Mouse (Mus musculus) embryonic stem cell, embryonic (primary cell): ENCODE data around the gene Ptafr.

Experiments used
- CTCF ChIA-PET, 4 experiments: fragments of 300-600 bp in 2 of 4; fragments of 350-600 bp in 2 of 4; sonication (Branson Sonifier 250); formaldehyde crosslinking; loops; one replicate each; lab custom pipeline; 2022; ENCODE audit warnings: inconsistent platforms in 2 of 4; lab: Charles Lee
- POLR2A ChIA-PET, 4 experiments: fragments of 300-600 bp in 2 of 4; fragments of 350-600 bp in 2 of 4; sonication (Branson Sonifier 250); formaldehyde crosslinking; loops; one replicate each; lab custom pipeline; 2022; ENCODE audit warnings: antibody characterized with exemption in 4 of 4, inconsistent platforms in 1 of 4; lab: Charles Lee

Ptafr gene

DNA sequence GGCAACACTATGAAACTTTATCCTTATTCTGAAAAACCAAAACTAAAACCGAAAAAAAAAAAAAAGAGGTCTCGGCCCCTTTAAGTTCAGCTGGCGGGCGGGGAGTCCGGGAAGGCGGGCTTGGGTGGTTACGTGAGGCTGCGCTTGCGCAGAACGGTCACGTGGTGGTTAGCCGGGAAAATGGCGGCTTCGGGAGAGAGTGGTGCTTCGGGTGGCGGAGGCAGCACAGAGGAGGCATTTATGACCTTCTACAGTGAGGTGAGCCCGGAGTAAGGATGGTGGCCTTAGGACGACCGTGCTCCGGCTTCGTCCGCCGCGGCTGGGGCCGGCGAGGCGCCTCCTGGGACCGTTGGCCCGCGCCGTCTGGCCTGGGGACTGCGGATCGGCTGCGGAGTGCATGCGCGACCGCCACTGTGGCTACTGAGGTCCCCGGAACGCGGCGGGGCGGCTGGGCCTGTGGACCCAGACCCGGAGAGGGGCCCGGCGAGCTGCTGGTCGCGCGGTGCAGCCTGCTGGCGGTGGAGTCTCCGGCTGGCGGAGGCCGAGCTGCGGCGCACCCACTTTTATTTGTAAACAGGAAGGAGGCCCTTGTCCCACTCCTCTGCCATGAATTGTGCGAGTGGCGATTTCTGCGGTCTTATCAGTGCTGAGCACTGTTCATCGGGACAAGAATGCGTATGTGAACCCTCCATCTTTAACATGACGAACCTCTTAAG, 28.3 kb upstream of the Ptafr start, which contains the start of gene Dnajc8:
Dnajc8 (plus strand) TSS at position 145 of the 716 bp plus-strand sequence.
- POLR2A ChIA-PET: interaction anchor here (0.6 to 9.8 kb wide), 31 partner anchors 9 to 505 kb away, joined by 3 to 180 read pairs (median 4); partner anchors contain the start of gene Sesn2 (in 1 of the 4)
- CTCF ChIA-PET: interaction anchor here (0.6 to 1.2 kb wide), 6 partner anchors 9 to 520 kb away, joined by 3 to 11 read pairs (median 3); no protein-coding TSS in a partner anchor

DNA sequence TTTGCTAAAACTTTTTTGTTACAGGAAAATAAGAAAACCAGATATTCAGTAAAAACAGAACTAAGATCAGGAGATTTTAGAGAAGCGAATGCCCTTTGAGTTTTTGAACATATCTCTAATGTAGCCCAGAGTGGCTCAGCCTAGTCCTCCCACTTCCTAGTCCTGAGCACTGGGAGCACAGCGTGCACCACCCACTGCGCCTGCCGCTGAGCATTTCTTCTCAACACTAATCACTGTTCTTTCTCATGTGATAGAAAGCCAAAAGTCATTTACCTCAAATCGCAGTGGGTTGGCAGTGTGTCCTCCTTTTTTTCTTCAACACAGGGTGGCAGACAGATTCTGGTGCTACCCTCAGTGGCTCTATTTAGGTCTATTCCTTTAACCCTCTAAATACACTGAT, 24.4 kb upstream of the Ptafr start:
- POLR2A ChIA-PET: interaction anchor here in 1 of 4 experiments (2.6 kb wide), 1 partner anchor 12 kb away, joined by 12 read pairs; no protein-coding TSS in a partner anchor

DNA sequence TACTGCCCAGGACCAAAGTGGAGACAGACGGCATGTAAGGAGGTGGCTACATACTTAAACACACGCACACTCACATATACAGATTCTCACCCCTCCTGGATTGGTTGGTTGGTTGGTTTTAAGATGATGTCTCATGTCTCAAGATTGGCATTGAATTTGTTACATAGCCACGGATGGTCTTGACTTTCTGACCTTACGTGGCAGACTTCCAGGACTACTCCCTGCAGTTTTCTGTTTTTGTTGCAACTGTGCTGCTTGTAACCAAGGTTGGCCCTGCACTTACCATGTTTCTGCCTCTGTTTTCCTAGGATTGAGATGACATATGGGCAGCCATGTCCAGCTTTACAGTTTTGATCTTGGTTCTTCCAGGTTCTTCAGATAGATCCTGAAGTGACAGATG, 22.5 kb upstream of the Ptafr start:
- POLR2A ChIA-PET: interaction anchor here in 3 of 4 experiments (0.6 to 2.3 kb wide), 12 partner anchors 10 to 1361 kb away, joined by 3 to 9 read pairs (median 3); no protein-coding TSS in a partner anchor
- CTCF ChIA-PET: interaction anchor here in 1 of 4 experiments (0.6 to 0.9 kb wide), 2 partner anchors 13 to 78 kb away, joined by 3 to 4 read pairs; no protein-coding TSS in a partner anchor

More for the DNA sequence above, 24.4 kb upstream of the Ptafr start:
- CTCF ChIA-PET: interaction anchor here in 1 of 4 experiments (0.6 kb wide), 1 partner anchor 239 kb away, joined by 3 read pairs; no protein-coding TSS in a partner anchor

DNA sequence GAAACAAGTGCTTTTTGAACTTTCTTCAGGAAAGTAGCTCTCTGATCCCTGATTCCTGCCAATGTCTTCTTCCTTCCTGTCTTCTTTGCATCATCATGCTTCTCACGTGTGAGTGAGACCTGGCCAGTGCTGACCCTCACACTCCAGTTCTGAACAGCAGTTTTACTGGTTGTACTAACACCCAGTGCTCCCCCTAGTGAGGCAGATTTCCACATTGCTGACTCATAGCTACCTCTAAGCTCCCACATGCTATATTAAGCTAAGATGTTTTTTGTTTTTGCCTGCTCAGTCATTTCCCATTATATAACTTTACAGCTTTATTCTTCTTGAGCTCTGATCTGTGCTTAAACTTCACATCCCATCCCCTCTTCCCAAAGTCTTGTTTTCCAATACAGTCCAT, 21.1 kb upstream of the Ptafr start:
- POLR2A ChIA-PET: interaction anchor here in 3 of 4 experiments (0.6 to 5.2 kb wide), 12 partner anchors 8 to 79 kb away, joined by 3 to 26 read pairs (median 5); partner anchors contain the start of genes Atpif1 (in 2 of the 3), Med18 (in 1 of the 3) and Sesn2 (in 1 of the 3)
- CTCF ChIA-PET: interaction anchor here in 2 of 4 experiments (0.6 to 2.0 kb wide), 5 partner anchors 13 to 759 kb away, joined by 3 to 7 read pairs (median 4); no protein-coding TSS in a partner anchor

DNA sequence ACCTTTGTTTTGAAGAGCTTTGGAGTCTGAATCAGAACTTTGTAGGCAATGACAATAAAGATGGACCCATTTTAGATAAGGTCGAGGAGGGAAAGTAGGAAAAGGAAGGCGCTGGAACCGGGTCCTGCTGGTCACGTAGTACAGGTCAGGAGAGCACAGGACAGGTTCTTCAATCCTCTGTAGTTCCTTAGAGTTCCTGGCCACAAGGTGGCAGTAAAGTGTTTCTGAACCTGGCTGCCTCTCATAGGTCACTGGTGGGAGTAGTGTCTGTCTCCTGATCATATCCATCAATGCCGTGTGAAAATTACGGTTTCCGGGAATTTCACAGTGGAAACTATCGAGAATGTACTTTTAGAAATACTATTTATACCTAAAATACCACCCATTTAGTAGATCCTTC, 18.0 kb upstream of the Ptafr start:
- ChIA-PET CTCF (interaction anchor here (0.6 to 2.2 kb wide), 9 partner anchors 9 to 572 kb away, joined by 3 to 9 read pairs (median 5); partner anchors contain the start of gene Atpif1 (in 1 of the 4)), POLR2A (interaction anchor here in 3 of 4 experiments (0.5 to 5.2 kb wide), 20 partner anchors 8 to 1193 kb away, joined by 3 to 26 read pairs (median 4); partner anchors contain the start of genes Dnajc8 (in 2 of the 3), Atpif1 (in 1 of the 3) and Sesn2 (in 1 of the 3))

DNA sequence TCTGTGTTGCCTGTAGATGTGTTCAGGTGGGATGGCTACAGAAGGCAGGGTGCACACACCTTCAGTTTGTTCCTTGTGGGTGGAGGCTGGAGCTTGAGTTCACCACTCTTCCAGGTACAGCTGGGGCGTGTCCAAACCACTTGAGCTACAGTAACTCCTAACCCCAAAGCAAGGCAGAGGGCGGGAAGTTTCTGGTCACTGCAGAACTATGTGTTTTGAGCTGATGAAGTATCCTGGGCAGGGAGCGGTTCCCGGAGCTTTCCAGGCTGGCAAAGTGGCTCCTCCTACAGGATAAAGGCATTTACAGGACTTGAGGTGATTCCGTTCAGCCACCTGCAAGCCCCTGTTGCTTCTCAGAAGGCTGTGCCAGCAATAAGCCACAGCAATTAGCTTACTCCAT, 9.6 kb upstream of the Ptafr start:
- ChIA-PET CTCF (interaction anchor here in 3 of 4 experiments (0.5 to 2.6 kb wide), 14 partner anchors 8 to 376 kb away, joined by 3 to 10 read pairs (median 3); no protein-coding TSS in a partner anchor), POLR2A (interaction anchor here (0.6 to 4.9 kb wide), 31 partner anchors 9 to 1255 kb away, joined by 3 to 24 read pairs (median 4); partner anchors contain the start of genes Atpif1 (in 2 of the 4), Dnajc8 (in 1 of the 4), Ptafr (in 1 of the 4) and Sesn2 (in 1 of the 4))

DNA sequence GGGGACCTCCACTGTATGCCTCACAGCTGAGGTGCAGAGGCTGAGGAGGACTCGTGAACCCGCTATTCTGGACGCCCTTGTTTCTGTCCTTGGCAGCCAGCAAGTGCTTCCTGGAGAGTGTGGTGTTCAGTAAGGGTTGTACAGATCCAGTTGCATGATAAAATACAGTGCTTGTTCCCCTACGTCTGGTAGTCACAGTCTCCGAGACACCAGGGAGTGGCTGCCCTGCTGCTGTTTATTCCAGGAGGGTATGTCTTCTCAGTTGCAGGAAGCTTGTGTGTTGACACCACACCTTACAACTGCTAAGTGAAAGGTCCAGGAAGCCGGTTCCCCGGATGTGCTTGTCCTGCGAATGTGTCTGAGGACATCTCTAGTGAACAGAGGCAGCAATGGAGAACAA, 9.2 kb upstream of the Ptafr start:
- POLR2A ChIA-PET: interaction anchor here in 3 of 4 experiments (0.5 to 4.9 kb wide), 34 partner anchors 8 to 1255 kb away, joined by 3 to 24 read pairs (median 4); partner anchors contain the start of genes Atpif1 (in 2 of the 3), Dnajc8 (in 1 of the 3), Ppp1r8 (in 1 of the 3) and Ptafr (in 1 of the 3)

DNA sequence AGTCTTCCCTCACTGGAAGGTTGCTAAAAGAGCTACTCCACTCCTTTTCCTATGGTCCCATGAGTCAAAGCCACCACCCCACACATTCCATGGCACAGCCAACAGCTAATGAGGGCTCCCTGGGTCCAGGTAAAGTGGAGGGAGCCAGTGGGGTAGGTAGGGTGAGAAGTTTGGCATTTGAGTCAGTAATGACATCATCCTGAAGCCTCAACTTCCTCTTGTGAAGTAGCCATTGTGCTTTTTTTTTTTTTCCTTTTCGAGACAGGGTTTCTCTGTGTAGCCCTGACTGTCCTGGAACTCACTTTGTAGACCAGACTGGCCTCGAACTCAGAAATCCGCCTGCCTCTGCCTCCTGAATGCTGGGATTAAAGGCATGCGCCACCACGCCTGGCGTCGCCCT, 8.3 kb upstream of the Ptafr start:
- ChIA-PET POLR2A (interaction anchor here (0.7 to 4.9 kb wide), 26 partner anchors 9 to 483 kb away, joined by 3 to 24 read pairs (median 4); partner anchors contain the start of genes Dnajc8 (in 2 of the 4), Atpif1 (in 1 of the 4), Ppp1r8 (in 1 of the 4) and Sesn2 (in 1 of the 4)), CTCF (interaction anchor here in 3 of 4 experiments (0.5 to 2.6 kb wide), 9 partner anchors 10 to 375 kb away, joined by 3 to 12 read pairs (median 4); no protein-coding TSS in a partner anchor)

More for the DNA sequence above, 9.2 kb upstream of the Ptafr start:
- CTCF ChIA-PET: interaction anchor here in 3 of 4 experiments (0.5 to 2.6 kb wide), 14 partner anchors 9 to 376 kb away, joined by 3 to 10 read pairs (median 3); no protein-coding TSS in a partner anchor

DNA sequence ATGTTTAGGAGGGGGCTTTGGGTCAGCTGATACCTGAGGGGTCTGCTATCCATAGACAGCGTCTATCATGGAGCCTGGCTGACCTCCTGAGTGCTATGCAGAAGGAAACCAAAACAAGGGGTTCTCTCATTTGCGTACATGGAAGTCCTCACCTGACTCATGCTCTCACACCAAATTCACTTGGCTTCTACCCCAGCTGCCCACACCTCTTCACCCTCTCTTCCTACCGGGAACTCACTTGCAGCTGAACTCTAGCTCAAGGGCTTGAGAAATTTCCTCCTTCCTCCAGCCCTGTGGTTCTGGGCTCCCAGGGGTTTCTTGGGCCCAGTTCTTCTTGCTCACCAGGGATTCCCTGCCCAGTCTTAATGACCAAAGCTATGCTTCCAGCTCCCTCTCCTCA, 606 bp upstream of the Ptafr start:
- ChIA-PET CTCF (interaction anchor here in 2 of 4 experiments (0.6 to 1.4 kb wide), 4 partner anchors 73 to 655 kb away, joined by 3 read pairs; no protein-coding TSS in a partner anchor), POLR2A (interaction anchor here in 3 of 4 experiments (0.6 to 3.0 kb wide), 9 partner anchors 9 to 204 kb away, joined by 3 to 8 read pairs (median 3); no protein-coding TSS in a partner anchor)

DNA sequence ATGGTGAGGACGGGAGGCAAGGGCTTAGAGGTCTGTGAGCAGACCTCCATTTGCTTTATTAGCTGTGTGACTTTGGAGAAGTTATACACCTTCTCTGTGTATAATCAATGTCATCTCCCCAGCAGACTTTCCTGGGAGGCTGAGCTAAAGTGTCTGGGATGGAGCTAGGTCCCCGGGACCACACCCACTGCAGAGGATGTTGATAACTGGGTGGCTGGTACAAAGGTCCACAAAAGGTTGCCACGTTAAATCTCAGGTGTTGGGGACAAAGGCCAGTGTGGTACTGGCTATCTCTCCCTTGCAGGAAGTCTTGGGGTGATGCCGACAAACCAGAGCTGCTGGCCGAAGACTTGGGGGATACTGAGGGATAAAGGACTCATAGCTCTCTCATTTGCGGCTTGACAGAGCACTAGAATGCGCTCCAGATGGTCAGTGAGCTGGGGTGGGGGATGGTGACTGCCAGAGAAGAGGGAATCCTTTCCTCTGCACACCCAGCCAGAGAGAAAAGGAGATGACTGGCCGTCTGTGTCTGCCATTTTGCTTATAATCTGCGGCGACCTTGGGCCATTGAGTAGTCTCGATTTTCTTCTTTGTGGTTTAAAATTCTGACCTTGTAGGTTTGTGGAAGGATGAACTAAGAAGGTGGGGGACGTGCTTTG, 1.4 kb downstream of the Ptafr start:
- POLR2A ChIA-PET: interaction anchor here in 3 of 4 experiments (0.6 to 3.0 kb wide), 14 partner anchors 9 to 203 kb away, joined by 3 to 8 read pairs (median 4); partner anchors contain the start of gene Rpa2 (in 2 of the 3)
- CTCF ChIA-PET: interaction anchor here in 2 of 4 experiments (1.0 to 1.6 kb wide), 3 partner anchors 11 to 259 kb away, joined by 3 to 6 read pairs (median 4); no protein-coding TSS in a partner anchor

DNA sequence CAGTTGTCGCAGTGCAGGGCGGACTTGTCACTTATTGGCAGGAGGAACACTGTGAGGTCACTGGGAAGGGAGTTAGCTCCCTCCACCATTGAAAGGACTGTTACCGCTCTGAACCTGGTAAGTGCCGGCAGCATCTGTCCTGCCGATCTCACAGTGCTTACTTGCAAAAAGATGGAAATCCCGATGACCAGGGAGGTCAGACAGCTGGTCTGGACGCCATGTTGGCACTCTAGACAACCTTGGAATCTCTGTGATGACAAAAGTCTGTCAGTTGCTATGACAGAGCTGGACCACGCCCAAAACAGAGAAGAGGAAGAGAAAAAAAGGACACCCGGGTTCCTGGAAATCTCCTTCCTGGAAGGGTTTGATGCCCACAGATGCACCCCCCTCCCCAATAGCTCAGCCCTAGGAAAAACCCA, 3.5 kb downstream of the Ptafr start:
- ChIA-PET POLR2A (interaction anchor here in 3 of 4 experiments (0.5 to 1.8 kb wide), 10 partner anchors 12 to 276 kb away, joined by 3 to 6 read pairs (median 4); partner anchors contain the start of genes Eya3 (in 1 of the 3) and Ppp1r8 (in 1 of the 3)), CTCF (interaction anchor here in 2 of 4 experiments (0.9 to 1.6 kb wide), 6 partner anchors 10 to 256 kb away, joined by 3 to 6 read pairs (median 3); no protein-coding TSS in a partner anchor)

DNA sequence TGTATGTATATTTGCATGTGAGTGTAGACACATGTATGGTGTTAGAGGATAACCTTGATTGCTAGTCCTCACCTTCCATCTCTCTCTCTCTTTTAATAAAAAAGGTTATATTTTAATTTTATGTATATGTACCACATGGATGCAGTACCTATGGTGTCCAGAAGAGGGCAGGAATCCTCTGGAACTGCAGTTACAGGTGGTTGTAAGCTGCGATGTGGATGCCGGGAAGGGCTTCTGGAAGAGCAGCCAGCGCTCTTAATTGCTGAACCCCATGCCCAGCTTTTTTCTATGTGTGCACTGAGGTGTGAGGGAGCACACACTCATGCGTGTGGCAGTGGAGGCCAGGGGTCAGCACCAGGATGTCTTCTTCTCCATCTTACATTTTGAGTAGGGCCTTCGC, 5.2 kb downstream of the Ptafr start:
- ChIA-PET POLR2A (interaction anchor here in 3 of 4 experiments (0.6 to 2.0 kb wide), 13 partner anchors 14 to 482 kb away, joined by 3 to 8 read pairs (median 4); partner anchors contain the start of gene Rpa2 (in 1 of the 3)), CTCF (interaction anchor here (0.6 to 1.6 kb wide), 37 partner anchors 8 to 729 kb away, joined by 3 to 10 read pairs (median 4); partner anchors contain the start of genes Fam76a (in 1 of the 4) and Med18 (in 1 of the 4))

DNA sequence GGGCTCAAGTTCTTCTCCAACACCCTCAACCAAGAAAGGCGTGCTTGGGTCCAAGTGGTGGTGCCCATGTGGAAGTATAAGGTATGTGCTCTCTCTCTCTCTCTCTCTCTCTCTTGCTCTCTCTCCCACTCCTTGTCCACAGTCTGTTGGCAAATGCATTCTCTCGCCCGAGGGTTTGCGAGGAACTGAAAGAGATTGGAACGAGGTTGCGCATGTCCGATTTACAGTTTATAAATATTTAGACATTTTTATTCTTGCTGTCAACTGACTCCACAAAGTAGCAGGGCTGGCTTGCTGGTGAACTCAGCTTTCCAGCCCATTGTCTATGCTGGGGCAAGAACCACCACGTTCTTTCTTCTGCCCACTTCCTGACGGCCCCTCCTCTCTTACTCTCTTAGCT, 7.3 kb downstream of the Ptafr start:
- POLR2A ChIA-PET: interaction anchor here in 3 of 4 experiments (0.5 to 1.6 kb wide), 9 partner anchors 10 to 67 kb away, joined by 3 to 7 read pairs (median 3); no protein-coding TSS in a partner anchor
- CTCF ChIA-PET: no interaction called here

DNA sequence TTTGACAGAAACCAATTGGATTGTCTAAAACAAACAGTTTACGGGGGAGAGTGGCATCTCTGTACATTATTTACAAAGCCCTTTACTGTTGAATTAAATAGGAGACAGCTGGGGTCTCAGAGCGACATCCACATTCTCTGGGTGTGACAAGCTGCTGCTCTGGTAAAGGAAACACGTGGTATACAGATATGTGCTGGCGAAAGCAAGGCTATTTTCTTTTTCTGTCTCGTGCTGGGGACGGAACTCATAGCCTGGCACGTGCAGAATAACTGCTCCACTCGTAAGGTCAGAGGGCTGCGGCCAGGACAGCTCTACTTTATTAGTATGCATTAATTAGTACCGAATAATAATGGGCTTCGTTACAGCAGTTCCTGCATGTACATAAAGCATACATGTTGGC, 9.5 kb downstream of the Ptafr start:
- CTCF ChIA-PET: no interaction called here
- POLR2A ChIA-PET: interaction anchor here in 1 of 4 experiments (1.0 kb wide), 1 partner anchor 345 kb away, joined by 3 read pairs; no protein-coding TSS in a partner anchor

DNA sequence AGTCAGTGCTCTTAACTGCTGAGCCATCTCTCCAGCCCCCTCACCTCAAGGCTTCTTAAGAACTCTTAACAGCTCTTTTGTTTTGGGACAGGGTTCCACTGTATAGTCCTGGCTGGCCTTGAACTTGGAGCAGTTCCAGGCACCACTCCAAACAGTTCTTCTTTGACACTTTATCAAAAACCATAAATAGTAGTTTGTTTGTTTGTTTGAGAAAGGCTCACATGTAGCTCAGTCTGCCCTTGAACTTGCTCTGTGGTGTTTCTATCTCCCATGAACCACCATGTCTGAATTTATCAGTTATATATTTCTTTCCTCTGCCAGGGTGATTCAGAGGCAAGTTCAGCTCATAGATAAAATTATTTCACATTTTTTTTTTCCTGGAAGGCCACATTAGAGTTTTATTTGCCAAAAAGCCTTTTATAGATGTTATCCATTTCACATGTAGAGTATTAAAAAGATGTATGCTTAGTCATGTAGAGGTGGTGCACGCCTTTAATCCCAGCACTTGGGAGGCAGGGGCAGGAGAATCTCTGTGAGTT, 11.0 kb downstream of the Ptafr start:
- POLR2A ChIA-PET: interaction anchor here in 1 of 4 experiments (0.5 to 1.2 kb wide), 2 partner anchors 19 to 73 kb away, joined by 3 to 4 read pairs; no protein-coding TSS in a partner anchor
- CTCF ChIA-PET: no interaction called here

DNA sequence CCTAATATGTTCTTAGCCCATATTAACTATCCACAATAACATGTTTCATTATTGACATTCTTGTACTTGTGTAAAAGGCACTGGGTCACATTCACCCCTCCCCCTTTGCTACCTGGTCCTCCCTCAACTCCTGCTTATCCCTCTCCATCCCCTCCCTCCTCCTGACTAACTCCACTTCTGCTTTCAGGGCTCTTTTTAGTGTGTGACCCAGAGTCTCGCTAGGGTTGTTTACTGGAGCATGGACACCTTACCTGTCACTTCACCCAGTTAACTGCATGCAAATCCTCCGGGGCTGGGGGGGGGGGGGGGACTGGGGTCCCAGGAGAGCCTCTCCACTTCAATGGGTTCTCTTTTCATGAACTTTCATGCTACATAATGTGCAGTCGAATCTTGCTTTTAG, 19.9 kb downstream of the Ptafr start:
- ChIA-PET CTCF (no interaction called here), POLR2A (interaction anchor here in 3 of 4 experiments (0.6 to 0.7 kb wide), 3 partner anchors 10 to 279 kb away, joined by 3 to 8 read pairs (median 4); no protein-coding TSS in a partner anchor)
